Mouse (Mus musculus): ENCODE data around the gene Rab17. TPM values are rescaled to one million over a fixed set of nuclear protein-coding genes. Genes with fewer than 3 reads are reported as not detected.

Rab17 gene
- polyA plus RNA-seq, 1 experiment from 2014 or later: 1.3 TPM

GRCm38 (mm10) chr1:90927929-90928574, 41.4 kb downstream of the Rab17 start:
- peak overlapping the region; percentile 60 for H3K27ac ChIP-seq
- no peaks in the 10 kb centered on the region for H3K36me3 ChIP-seq
- ATAC-seq (ENCODE audit: insufficient number of reproducible peaks, insufficient read depth, low FRiP score, low TSS enrichment, low read depth): 0 out of 2 replicates have a peak, but pooled peaks have one; percentile 64
- H3K9ac ChIP-seq: peak overlapping the region; percentile 68
- 1% methylated on average over 23 of the region's 23 CpGs for WGBS
- peak overlapping the region; percentile 89 for H3K4me2 ChIP-seq
- peaks cover 18% of the 10 kb centered on the region for H3K4me1 ChIP-seq
- no peaks in the 10 kb centered on the region for H3K9me3 ChIP-seq
- H3K4me3 ChIP-seq: peak overlapping the region; percentile 43
- peaks cover 11% of the 10 kb centered on the region; the same call in 1 of the 2 replicates for H3K27me3 ChIP-seq

GRCm38 (mm10) chr1:90927308-90927707, 42.2 kb downstream of the Rab17 start:
- H3K9me3 ChIP-seq: no peaks in the 10 kb centered on the region
- ATAC-seq (ENCODE audit: insufficient number of reproducible peaks, insufficient read depth, low FRiP score, low TSS enrichment, low read depth): no peak
- peak overlapping the region; percentile 60; the same call in 1 of the 2 replicates for H3K27ac ChIP-seq
- peak overlapping the region; percentile 68; the same call in 1 of the 2 replicates for H3K9ac ChIP-seq
- 30% methylated on average over 15 of the region's 15 CpGs for WGBS
- peaks cover 18% of the 10 kb centered on the region for H3K4me1 ChIP-seq
- H3K4me3 ChIP-seq: no peak overlapping the region
- H3K27me3 ChIP-seq: peaks cover 11% of the 10 kb centered on the region; the same call in 1 of the 2 replicates
- no peaks in the 10 kb centered on the region for H3K36me3 ChIP-seq
- H3K4me2 ChIP-seq: peak overlapping the region; percentile 89

GRCm38 (mm10) chr1:90926030-90926429, 43.4 kb downstream of the Rab17 start:
- Histone ChIP-seq H3K27ac (no peak overlapping the region), H3K27me3 (peaks cover 11% of the 10 kb centered on the region; the same call in 1 of the 2 replicates), H3K4me1 (peaks cover 18% of the 10 kb centered on the region), H3K9me3 (no peaks in the 10 kb centered on the region), H3K4me2 (no peak overlapping the region), H3K36me3 (no peaks in the 10 kb centered on the region), H3K9ac (no peak overlapping the region), H3K4me3 (no peak overlapping the region)
- ATAC-seq (ENCODE audit: insufficient number of reproducible peaks, insufficient read depth, low FRiP score, low TSS enrichment, low read depth): no peak
- 80% methylated on average over 4 of the region's 4 CpGs for WGBS

GRCm38 (mm10) chr1:90921687-90922086, 47.8 kb downstream of the Rab17 start:
- H3K27me3 ChIP-seq: 0 out of 2 replicates have a peak, but pooled peaks cover 5% of the 10 kb centered on the region
- H3K4me2 ChIP-seq: no peak overlapping the region
- H3K9me3 ChIP-seq: peaks cover 11% of the 10 kb centered on the region
- no peak overlapping the region for H3K27ac ChIP-seq
- WGBS: 92% methylated on average over 9 of the region's 9 CpGs
- H3K4me1 ChIP-seq: 0 out of 2 replicates have a peak, but pooled peaks cover 3% of the 10 kb centered on the region
- no peak overlapping the region for H3K4me3 ChIP-seq
- no peak for ATAC-seq (ENCODE audit: insufficient number of reproducible peaks, insufficient read depth, low FRiP score, low TSS enrichment, low read depth)
- peaks cover 6% of the 10 kb centered on the region for H3K36me3 ChIP-seq
- H3K9ac ChIP-seq: no peak overlapping the region

- ATAC-seq (ENCODE audit: insufficient number of reproducible peaks, insufficient read depth, low FRiP score, low TSS enrichment, low read depth): no peak
- Histone ChIP-seq H3K27ac (no peak overlapping the region), H3K4me1 (peaks cover 19% of the 10 kb centered on the region), H3K27me3 (peaks cover 16% of the 10 kb centered on the region), H3K36me3 (peaks cover 6% of the 10 kb centered on the region), H3K9ac (no peak overlapping the region), H3K4me2 (no peak overlapping the region), H3K9me3 (peaks cover 11% of the 10 kb centered on the region), H3K4me3 (no peak overlapping the region)
- WGBS: 39% methylated on average over 6 of the region's 6 CpGs
These were observed 52.0 kb downstream of the Rab17 start for GRCm38 (mm10) chr1:90917509-90917908.

GRCm38 (mm10) chr1:90914948-90915569, 54.4 kb downstream of the Rab17 start, which contains the start of gene Mlph:
TSS of gene Mlph (plus strand) at chr1:90915085.
- Histone ChIP-seq H3K9ac (peak within 1 kb of the TSS; percentile 64), H3K4me2 (peak within 1 kb of the TSS; percentile 61), H3K36me3 (peaks cover 6% of the 10 kb centered on the region), H3K9me3 (peaks cover 8% of the 10 kb centered on the region), H3K4me3 (peak within 1 kb of the TSS; percentile 31), H3K27ac (no peak within 1 kb of the TSS), H3K27me3 (peaks cover 19% of the 10 kb centered on the region), H3K4me1 (peaks cover 23% of the 10 kb centered on the region)
- no peak for ATAC-seq (ENCODE audit: insufficient number of reproducible peaks, insufficient read depth, low FRiP score, low TSS enrichment, low read depth)
- WGBS: 8% methylated on average over 18 of the region's 18 CpGs

GRCm38 (mm10) chr1:90913231-90913630, 56.2 kb downstream of the Rab17 start:
- WGBS: 60% methylated on average over 6 of the region's 6 CpGs
- Histone ChIP-seq H3K9me3 (no peaks in the 10 kb centered on the region), H3K4me3 (no peak overlapping the region), H3K9ac (no peak overlapping the region), H3K27me3 (peaks cover 19% of the 10 kb centered on the region), H3K4me2 (no peak overlapping the region), H3K27ac (no peak overlapping the region), H3K4me1 (peaks cover 37% of the 10 kb centered on the region), H3K36me3 (no peaks in the 10 kb centered on the region)
- ATAC-seq (ENCODE audit: insufficient number of reproducible peaks, insufficient read depth, low FRiP score, low TSS enrichment, low read depth): no peak

- Histone ChIP-seq H3K9me3 (no peaks in the 10 kb centered on the region), H3K27ac (peak overlapping the region; percentile 52; the same call in 1 of the 2 replicates), H3K4me1 (peaks cover 39% of the 10 kb centered on the region), H3K27me3 (peaks cover 3% of the 10 kb centered on the region), H3K9ac (no peak overlapping the region), H3K36me3 (no peaks in the 10 kb centered on the region), H3K4me2 (peak overlapping the region; percentile 22), H3K4me3 (no peak overlapping the region)
- peak; percentile 58; the same call in 1 of the 2 replicates for ATAC-seq (ENCODE audit: insufficient number of reproducible peaks, insufficient read depth, low FRiP score, low TSS enrichment, low read depth)
- WGBS: 35% methylated on average over 17 of the region's 17 CpGs
These were observed 59.8 kb downstream of the Rab17 start for GRCm38 (mm10) chr1:90909631-90910152.

- Histone ChIP-seq H3K9ac (no peak overlapping the region), H3K36me3 (no peaks in the 10 kb centered on the region), H3K4me3 (no peak overlapping the region), H3K27ac (peak overlapping the region; percentile 52; the same call in 1 of the 2 replicates), H3K4me2 (peak overlapping the region; percentile 22; the same call in 1 of the 2 replicates), H3K9me3 (no peaks in the 10 kb centered on the region), H3K4me1 (peaks cover 40% of the 10 kb centered on the region), H3K27me3 (peaks cover 3% of the 10 kb centered on the region; the same call in 1 of the 2 replicates)
- no peak; the same call in 1 of the 2 replicates for ATAC-seq (ENCODE audit: insufficient number of reproducible peaks, insufficient read depth, low FRiP score, low TSS enrichment, low read depth)
These were observed 60.3 kb downstream of the Rab17 start for GRCm38 (mm10) chr1:90909161-90909560.

All from embryonic facial prominence, embryonic 13.5 days (tissue).